Mouse (Mus musculus) MEL (cell line): ENCODE measurements around the gene Ruvbl2. TPM values are rescaled to one million over a fixed set of nuclear protein-coding genes. Genes with fewer than 3 reads are reported as not detected.

ENCODE experiments used
- DNase-seq: peaks from one replicate; pipeline ENCODE4 v3.0.0; 2011; ENCODE audit warnings: low read depth, low spot score
- H3K27ac ChIP-seq: 2 replicates; pipeline ENCODE4 v1.5.1; 2012; ENCODE audit warnings: low read depth, mild to moderate bottlenecking, control low read depth, low read length, moderate library complexity; ENCODE audit not compliant: control insufficient read depth
- H3K27me3 ChIP-seq, 2 experiments: fragments of 150-350 bp in 1 of 2; sonication (generic) in 1 of 2; 2 replicates each; pipeline ENCODE4 v1.6.1; 2012; ENCODE audit warnings: low read length in 2 of 2, mild to moderate bottlenecking in 2 of 2, improper control_type of control experiment in 1 of 2, moderate library complexity in 1 of 2; ENCODE audit not compliant: insufficient read depth in 2 of 2, control insufficient read depth in 1 of 2
- H3K36me3 ChIP-seq, 2 experiments: 2 replicates each; pipeline ENCODE4 v1.6.1; 2012 to 2014; ENCODE audit warnings: low read length in 2 of 2, improper control_type of control experiment in 1 of 2, inconsistent platforms in 1 of 2, mild to moderate bottlenecking in 1 of 2; ENCODE audit not compliant: insufficient read depth in 2 of 2, control insufficient read depth in 1 of 2
- H3K4me1 ChIP-seq, 2 experiments: fragments of 150-350 bp in 1 of 2; sonication (generic) in 1 of 2; 2 replicates each; pipeline ENCODE4 v1.6.1; 2012; ENCODE audit warnings: low read length in 2 of 2, improper control_type of control experiment in 1 of 2, mild to moderate bottlenecking in 1 of 2; ENCODE audit not compliant: insufficient read depth in 2 of 2, control insufficient read depth in 1 of 2
- H3K4me3 ChIP-seq, 2 experiments: fragments of 150-350 bp in 1 of 2; sonication (generic) in 1 of 2; 2 replicates each; pipeline ENCODE4 v1.5.1; 2012; ENCODE audit warnings: low read depth in 2 of 2, low read length in 2 of 2, mild to moderate bottlenecking in 2 of 2, moderate library complexity in 2 of 2, control low read depth in 1 of 2, improper control_type of control experiment in 1 of 2; ENCODE audit not compliant: control insufficient read depth in 1 of 2, insufficient read depth in 1 of 2
- H3K79me2 ChIP-seq: 2 replicates; pipeline ENCODE4 v1.6.1; 2012; ENCODE audit warnings: mild to moderate bottlenecking, low read length, moderate library complexity; ENCODE audit not compliant: control insufficient read depth, poor library complexity, insufficient read depth
- H3K9ac ChIP-seq: 2 replicates; pipeline ENCODE4 v1.6.1; 2012; ENCODE audit warnings: low read depth, mild to moderate bottlenecking, control low read depth, low read length, moderate library complexity; ENCODE audit not compliant: control insufficient read depth, poor library complexity, severe bottlenecking
- H3K9me3 ChIP-seq: fragments of 150-350 bp; sonication (generic); replicated peaks from 2 replicates; pipeline ENCODE4 v1.6.1; 2012; ENCODE audit warnings: mild to moderate bottlenecking, low read length, improper control_type of control experiment, moderate library complexity; ENCODE audit not compliant: insufficient read depth
- BHLHE40 ChIP-seq: IDR thresholded peaks from 2 replicates; pipeline ENCODE4 v1.6.1; 2012; ENCODE audit warnings: low read depth, mild to moderate bottlenecking, inconsistent platforms, low read length, improper control_type of control experiment, borderline replicate concordance
- CHD2 ChIP-seq: IDR thresholded peaks from 2 replicates; pipeline ENCODE4 v1.6.1; 2011; ENCODE audit warnings: low read length, improper control_type of control experiment
- GATA1 ChIP-seq: IDR thresholded peaks from 2 replicates; pipeline ENCODE4 v1.6.1; 2011; ENCODE audit warnings: low read depth, low read length, improper control_type of control experiment
- HCFC1 ChIP-seq: IDR thresholded peaks from 2 replicates; pipeline ENCODE4 v1.6.1; 2012; ENCODE audit warnings: low read depth, mild to moderate bottlenecking, inconsistent platforms, low read length, improper control_type of control experiment, moderate library complexity
- MAFK ChIP-seq: IDR thresholded peaks from 2 replicates; pipeline ENCODE4 v1.6.1; 2011; ENCODE audit warnings: low read depth, mild to moderate bottlenecking, low read length, improper control_type of control experiment, borderline replicate concordance
- MAZ ChIP-seq: IDR thresholded peaks from 2 replicates; pipeline ENCODE4 v1.6.1; 2012; ENCODE audit warnings: low read depth, mild to moderate bottlenecking, inconsistent platforms, low read length, improper control_type of control experiment
- MEF2A ChIP-seq: IDR thresholded peaks from 2 replicates; pipeline ENCODE4 v1.6.1; 2014; ENCODE audit warnings: low read depth, mild to moderate bottlenecking, inconsistent platforms, low read length, improper control_type of control experiment; ENCODE audit not compliant: poor library complexity, insufficient replicate concordance, severe bottlenecking; ENCODE audit errors: extremely low read depth
- MYC ChIP-seq: IDR thresholded peaks from 2 replicates; pipeline ENCODE4 v1.6.1; 2011; ENCODE audit warnings: low read depth, mild to moderate bottlenecking, low read length, improper control_type of control experiment, moderate library complexity
- RCOR1 ChIP-seq: IDR thresholded peaks from 2 replicates; pipeline ENCODE4 v1.6.1; 2012; ENCODE audit warnings: low read depth, mild to moderate bottlenecking, inconsistent platforms, low read length, improper control_type of control experiment
- SIN3A ChIP-seq: IDR thresholded peaks from 2 replicates; pipeline ENCODE4 v1.6.1; 2012; ENCODE audit warnings: low read length, improper control_type of control experiment, inconsistent platforms
- TBP ChIP-seq: IDR thresholded peaks from 2 replicates; pipeline ENCODE4 v1.8.0; 2011; ENCODE audit warnings: low read depth, low read length, improper control_type of control experiment
- TCF12 ChIP-seq: IDR thresholded peaks from 2 replicates; pipeline ENCODE4 v1.6.1; 2014; ENCODE audit warnings: low read depth, mild to moderate bottlenecking, inconsistent platforms, low read length, improper control_type of control experiment, moderate library complexity
- UBTF ChIP-seq: IDR thresholded peaks from 2 replicates; pipeline ENCODE4 v1.6.1; 2012; ENCODE audit warnings: low read depth, mild to moderate bottlenecking, inconsistent platforms, low read length, improper control_type of control experiment, moderate library complexity, borderline replicate concordance; ENCODE audit not compliant: insufficient read depth
- polyA plus RNA-seq, 2 experiments: library from polyadenylated mRNA; stranded (reverse) in 1 of 2; unstranded in 1 of 2; fragments of >175 nt in 1 of 2; fragments of >200 nt in 1 of 2; gene quantifications; 2 replicates each; pipeline versions ENCODE4 v1.2.1 to v1.2.4; 2012; ENCODE audit warnings: low replicate concordance in 2 of 2, low read depth in 1 of 2; ENCODE audit not compliant: insufficient read length in 2 of 2, insufficient read depth in 1 of 2, missing spikeins in 1 of 2
- total RNA-seq: library from RNA; depleted of rRNA; stranded (reverse); fragments of 300-350 nt; gene quantifications from 2 replicates; pipeline ENCODE4 v1.2.3, GENCODE M21; 2012

Ruvbl2 gene
- total and polyA plus RNA-seq, 3 experiments, result 434 to 758 TPM; not detected in 1

- no peak for DNase-seq
- H3K27me3 ChIP-seq, result no peaks in the 10 kb centered on the region
- TF ChIP-seq GATA1 (no peak), BHLHE40 (no peak), TCF12 (no peak), SIN3A (no peak), UBTF (no peak), CHD2 (no peak), MEF2A (no peak), MAFK (no peak), RCOR1 (no peak), MAZ (no peak), HCFC1 (no peak)
- no peak overlapping the region for H3K9ac ChIP-seq
- no peak overlapping the region for H3K27ac ChIP-seq
- no peaks in the 10 kb centered on the region for H3K9me3 ChIP-seq
- peaks cover 8 to 20% of the 10 kb centered on the region in 2 experiments for H3K36me3 ChIP-seq
- peaks cover 22% of the 10 kb centered on the region for H3K79me2 ChIP-seq
- peaks cover 6 to 22% of the 10 kb centered on the region in 2 experiments; a peak in 3 of 4 replicates for H3K4me1 ChIP-seq
- no peak overlapping the region for H3K4me3 ChIP-seq
Measured at GRCm38 (mm10) chr7:45455932-45456696, 18.2 kb upstream of the Ruvbl2 start.

GRCm38 (mm10) chr7:45454971-45455370, 17.1 kb upstream of the Ruvbl2 start:
- H3K36me3 ChIP-seq, result peaks cover 8 to 10% of the 10 kb centered on the region in 2 experiments

More at GRCm38 (mm10) chr7:45454971-45455370, 17.1 kb upstream of the Ruvbl2 start:
- no peak for TF ChIP-seq TBP
- TF ChIP-seq MYC, result no peak
- no peak overlapping the region for H3K27ac ChIP-seq
- no peak for DNase-seq
- H3K27me3 ChIP-seq, result no peaks in the 10 kb centered on the region
- peaks cover 19% of the 10 kb centered on the region for H3K79me2 ChIP-seq
- H3K4me3 ChIP-seq, result no peak overlapping the region
- H3K9ac ChIP-seq, result no peak overlapping the region
- H3K9me3 ChIP-seq, result no peaks in the 10 kb centered on the region
- peaks cover 0 to 13% of the 10 kb centered on the region in 2 experiments; a peak in 3 of 4 replicates for H3K4me1 ChIP-seq
